Mouse (Mus musculus) CH12.LX (cell line): ENCODE results near the gene Fgfr2. TPM values are rescaled to one million over a fixed set of nuclear protein-coding genes. Genes with fewer than 3 reads are reported as not detected.

ENCODE experiments used
- DNase-seq: peaks from one replicate; pipeline ENCODE4 v3.0.0-alpha.2; 2013; ENCODE audit errors: extremely low read depth
- H3K27ac ChIP-seq: 2 replicates; pipeline ENCODE4 v1.5.1; 2012; ENCODE audit warnings: low read depth, mild to moderate bottlenecking, control low read depth, moderate library complexity; ENCODE audit not compliant: insufficient read depth
- H3K27me3 ChIP-seq: replicated peaks from 2 replicates; pipeline ENCODE3; 2012; ENCODE audit warnings: inconsistent platforms
- H3K36me3 ChIP-seq, 2 experiments: replicated peaks in 1 of 2; 2 replicates each; pipeline versions ENCODE3 to v1.6.1; 2012; ENCODE audit warnings: inconsistent platforms in 1 of 2, low read length in 1 of 2, mild to moderate bottlenecking in 1 of 2, mixed read lengths in 1 of 2, moderate library complexity in 1 of 2; ENCODE audit not compliant: control insufficient read depth in 1 of 2, insufficient read depth in 1 of 2
- H3K4me1 ChIP-seq, 2 experiments: 2 replicates each; pipeline ENCODE4 v1.6.1; 2012; ENCODE audit warnings: inconsistent platforms in 1 of 2, moderate library complexity in 1 of 2; ENCODE audit not compliant: insufficient read depth in 2 of 2, control insufficient read depth in 1 of 2
- H3K4me2 ChIP-seq: 2 replicates; pipeline ENCODE4 v1.6.1; 2012; ENCODE audit warnings: low read depth, mild to moderate bottlenecking, control low read depth; ENCODE audit not compliant: poor library complexity, insufficient read depth, severe bottlenecking
- H3K4me3 ChIP-seq, 3 experiments: fragments of 150-350 bp in 1 of 3; sonication (generic) in 1 of 3; replicated peaks in 1 of 3; 2 replicates each; pipeline versions ENCODE3 to v1.5.1; 2011 to 2012; ENCODE audit warnings: low read depth in 2 of 3, low read length in 2 of 3, mild to moderate bottlenecking in 2 of 3, moderate library complexity in 2 of 3, control low read depth in 1 of 3, improper control_type of control experiment in 1 of 3, inconsistent platforms in 1 of 3, mixed read lengths in 1 of 3; ENCODE audit not compliant: poor library complexity in 1 of 3
- H3K79me2 ChIP-seq: replicated peaks from 2 replicates; pipeline ENCODE4 v1.6.1; 2012; ENCODE audit warnings: mild to moderate bottlenecking, moderate library complexity; ENCODE audit not compliant: control insufficient read depth, poor library complexity, insufficient read depth, severe bottlenecking; ENCODE audit errors: extremely low read depth
- H3K9ac ChIP-seq: 2 replicates; pipeline ENCODE4 v1.6.1; 2012; ENCODE audit warnings: low read depth, mild to moderate bottlenecking, control low read depth, moderate library complexity; ENCODE audit not compliant: insufficient read depth
- H3K9me3 ChIP-seq: replicated peaks from 2 replicates; pipeline ENCODE3; 2012; ENCODE audit warnings: low read length, inconsistent platforms, mixed read lengths
- ELF1 ChIP-seq: IDR thresholded peaks from 2 replicates; pipeline ENCODE4 v1.6.1; 2014; ENCODE audit warnings: low read depth, mild to moderate bottlenecking, inconsistent platforms, low read length, improper control_type of control experiment
- IRF4 ChIP-seq: IDR thresholded peaks from 2 replicates; pipeline ENCODE4 v1.6.1; 2014; ENCODE audit warnings: low read depth, mild to moderate bottlenecking, inconsistent platforms, low read length, improper control_type of control experiment
- JUN ChIP-seq: IDR thresholded peaks from 2 replicates; pipeline ENCODE4 v1.6.1; 2011; ENCODE audit warnings: low read depth, mild to moderate bottlenecking, low read length, improper control_type of control experiment, moderate library complexity; ENCODE audit not compliant: insufficient read depth
- JUND ChIP-seq: conservative IDR thresholded peaks from 2 replicates; pipeline ENCODE4 v1.6.1; 2011; ENCODE audit warnings: low read depth, low read length, improper control_type of control experiment
- KAT2A ChIP-seq: IDR thresholded peaks from 2 replicates; pipeline ENCODE4 v1.6.1; 2012; ENCODE audit warnings: low read length, improper control_type of control experiment, inconsistent platforms; ENCODE audit not compliant: insufficient replicate concordance
- MAX ChIP-seq: IDR thresholded peaks from 2 replicates; pipeline ENCODE4 v1.6.1; 2011; ENCODE audit warnings: low read length, improper control_type of control experiment
- MEF2A ChIP-seq: IDR thresholded peaks from 2 replicates; pipeline ENCODE4 v1.6.1; 2014; ENCODE audit warnings: low read depth, mild to moderate bottlenecking, inconsistent platforms, low read length, improper control_type of control experiment, borderline replicate concordance
- MXI1 ChIP-seq: IDR thresholded peaks from 2 replicates; pipeline ENCODE4 v1.6.1; 2011; ENCODE audit warnings: mild to moderate bottlenecking, low read depth, low read length, improper control_type of control experiment
- MYC ChIP-seq: IDR thresholded peaks from 2 replicates; pipeline ENCODE4 v1.6.1; 2011; ENCODE audit warnings: low read depth, mild to moderate bottlenecking, improper control_type of control experiment, low read length
- PAX5 ChIP-seq: IDR thresholded peaks from 2 replicates; pipeline ENCODE4 v1.6.1; 2012; ENCODE audit warnings: low read length, inconsistent platforms, mixed read lengths
- RCOR1 ChIP-seq: conservative IDR thresholded peaks from 2 replicates; pipeline ENCODE4 v1.6.1; 2012; ENCODE audit warnings: low read depth, mild to moderate bottlenecking, inconsistent platforms, low read length, improper control_type of control experiment
- SIN3A ChIP-seq: IDR thresholded peaks from 2 replicates; pipeline ENCODE4 v1.6.1; 2012; ENCODE audit warnings: low read length, improper control_type of control experiment, inconsistent platforms
- TBP ChIP-seq: conservative IDR thresholded peaks from 2 replicates; pipeline ENCODE4 v1.6.1; 2011; ENCODE audit warnings: low read depth, low read length, improper control_type of control experiment
- TCF12 ChIP-seq: IDR thresholded peaks from 2 replicates; pipeline ENCODE4 v1.6.1; 2014; ENCODE audit warnings: low read depth, mild to moderate bottlenecking, inconsistent platforms, low read length, improper control_type of control experiment
- UBTF ChIP-seq: IDR thresholded peaks from 2 replicates; pipeline ENCODE4 v1.6.1; 2012; ENCODE audit warnings: low read depth, mild to moderate bottlenecking, inconsistent platforms, low read length, improper control_type of control experiment, moderate library complexity
- USF1 ChIP-seq: IDR thresholded peaks from 2 replicates; pipeline ENCODE4 v1.6.1; 2014; ENCODE audit warnings: low read depth, mild to moderate bottlenecking, inconsistent platforms, low read length, improper control_type of control experiment
- USF2 ChIP-seq: conservative IDR thresholded peaks from 2 replicates; pipeline ENCODE4 v1.6.1; 2011; ENCODE audit warnings: low read depth, low read length, improper control_type of control experiment
- ZC3H11A ChIP-seq: IDR thresholded peaks from 2 replicates; pipeline ENCODE4 v1.6.1; 2012; ENCODE audit warnings: low read depth, mild to moderate bottlenecking, inconsistent platforms, low read length, improper control_type of control experiment
- ZMIZ1 ChIP-seq: IDR thresholded peaks from 2 replicates; pipeline ENCODE4 v1.6.1; 2012; ENCODE audit warnings: low read depth, mild to moderate bottlenecking, inconsistent platforms, low read length, improper control_type of control experiment
- dilution Hi-C: fragments of 300-500 bp; cut with MboI; formaldehyde crosslinking; loops from 2 replicates; pipeline ENCODE4 v1.14.3; 2020; ENCODE audit warnings: low sequenced_read_pairs; ENCODE audit not compliant: extremely low pct_unique_long_range_greater_than_20kb, extremely low pct_ligation_motif_present
- in situ Hi-C: fragments of 300-500 bp; cut with MboI; formaldehyde crosslinking; loops from 3 replicates; pipeline ENCODE4 v1.14.3; 2019; ENCODE audit warnings: low sequenced_read_pairs, low pct_ligation_motif_present, low pct_unique_long_range_greater_than_20kb, mixed read lengths
- polyA plus RNA-seq: library from polyadenylated mRNA; unstranded; fragments of >175 nt; gene quantifications from 2 replicates; pipeline ENCODE4 v1.2.1, GENCODE M21; 2012; ENCODE audit warnings: low read depth; ENCODE audit not compliant: insufficient read length
- total RNA-seq, 2 experiments: library from RNA; depleted of rRNA; stranded (reverse); fragments of 300-350 nt in 1 of 2; fragments of >200 nt in 1 of 2; gene quantifications; 2 replicates each; pipeline ENCODE4 v1.2.3; 2012 to 2014

Gene Fgfr2
- total and polyA plus RNA-seq, 3 experiments: not detected

DNA sequence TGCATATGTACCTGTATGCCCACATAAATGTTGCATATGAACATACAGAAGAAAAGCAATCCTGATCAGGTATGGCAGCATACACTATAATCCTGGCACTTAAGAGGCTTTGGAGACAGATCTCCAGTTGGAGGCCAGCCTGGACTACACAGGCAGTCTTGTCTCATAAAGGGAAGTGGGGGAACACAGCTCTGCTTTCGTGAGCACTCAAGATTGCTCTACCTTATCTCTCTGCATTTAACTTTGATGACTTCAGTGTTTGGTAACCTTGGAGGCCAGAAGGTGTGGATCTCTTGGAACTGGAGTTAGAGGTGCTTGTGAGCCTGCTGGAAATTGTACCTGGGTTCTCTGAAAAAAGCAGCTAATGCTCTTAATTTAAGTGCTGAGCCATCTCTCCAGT is 242.9 kb downstream of the Fgfr2 start:
- no peaks in the 10 kb centered on the region for H3K4me1 ChIP-seq
- H3K9ac ChIP-seq: no peak overlapping the region
- no peaks in the 10 kb centered on the region for H3K9me3 ChIP-seq
- H3K4me3 ChIP-seq: no peak overlapping the region
- no peak overlapping the region for H3K27ac ChIP-seq
- no peaks in the 10 kb centered on the region for H3K79me2 ChIP-seq
- no peak for DNase-seq
- in situ Hi-C loops (no loop called here), dilution Hi-C loops (no loop called here)
- H3K36me3 ChIP-seq: peaks cover 85 to 96% of the 10 kb centered on the region in 2 experiments
- no peaks in the 10 kb centered on the region for H3K27me3 ChIP-seq
- TF ChIP-seq KAT2A (no peak), PAX5 (no peak), RCOR1 (no peak), USF2 (no peak), JUND (no peak), MXI1 (no peak), ZMIZ1 (no peak), SIN3A (no peak), UBTF (no peak), TBP (no peak)
- H3K4me2 ChIP-seq: no peak overlapping the region

DNA sequence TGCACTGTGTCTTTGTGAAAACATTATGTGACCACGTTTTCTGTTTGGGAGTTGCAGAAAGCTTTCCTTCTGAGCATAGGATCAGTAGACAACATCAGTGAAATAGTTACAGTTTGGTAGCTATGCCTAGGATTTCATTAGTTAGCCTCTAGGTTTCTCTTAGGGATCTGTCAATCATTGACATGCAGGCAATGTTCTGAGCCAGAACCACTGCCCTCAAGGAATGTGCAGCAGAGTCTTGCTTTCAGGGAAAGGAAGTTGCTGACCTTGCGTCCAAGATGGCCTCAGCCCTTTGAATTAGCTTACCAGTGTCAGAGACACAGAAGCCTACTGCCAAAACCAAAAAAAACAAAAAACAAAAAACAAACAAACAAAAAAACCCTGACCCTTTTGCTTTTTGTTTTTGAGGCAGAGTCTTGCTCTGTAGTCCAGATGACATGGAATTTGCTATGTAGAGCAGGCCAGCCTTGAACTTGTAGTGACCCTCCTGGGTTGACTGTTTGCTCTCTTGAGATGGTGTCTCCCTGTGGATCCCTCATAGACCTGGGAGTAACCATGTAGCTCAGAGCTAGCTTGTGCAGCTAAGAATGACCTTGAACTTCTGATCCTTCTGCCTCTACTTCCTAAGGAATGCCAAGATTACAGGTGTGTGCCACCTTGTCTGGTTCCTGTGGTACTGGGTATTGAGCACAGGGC is 247.6 kb downstream of the Fgfr2 start:
- peaks cover 80 to 91% of the 10 kb centered on the region in 2 experiments for H3K36me3 ChIP-seq
- H3K79me2 ChIP-seq: no peaks in the 10 kb centered on the region
- TF ChIP-seq SIN3A (no peak), MYC (no peak), USF2 (no peak), ZC3H11A (no peak), KAT2A (no peak)
- TF ChIP-seq, all 38 proteins: peak for 0
- H3K4me2 ChIP-seq: no peak overlapping the region
- H3K9ac ChIP-seq: no peak overlapping the region
- H3K9me3 ChIP-seq: no peaks in the 10 kb centered on the region
- no peak overlapping the region for H3K27ac ChIP-seq
- no peaks in the 10 kb centered on the region for H3K27me3 ChIP-seq
- no peak overlapping the region for H3K4me3 ChIP-seq
- in situ Hi-C loops: no loop called here
- no peaks in the 10 kb centered on the region; a peak in 1 of 4 replicates for H3K4me1 ChIP-seq
- DNase-seq: no peak
- dilution Hi-C loops: no loop called here

DNA sequence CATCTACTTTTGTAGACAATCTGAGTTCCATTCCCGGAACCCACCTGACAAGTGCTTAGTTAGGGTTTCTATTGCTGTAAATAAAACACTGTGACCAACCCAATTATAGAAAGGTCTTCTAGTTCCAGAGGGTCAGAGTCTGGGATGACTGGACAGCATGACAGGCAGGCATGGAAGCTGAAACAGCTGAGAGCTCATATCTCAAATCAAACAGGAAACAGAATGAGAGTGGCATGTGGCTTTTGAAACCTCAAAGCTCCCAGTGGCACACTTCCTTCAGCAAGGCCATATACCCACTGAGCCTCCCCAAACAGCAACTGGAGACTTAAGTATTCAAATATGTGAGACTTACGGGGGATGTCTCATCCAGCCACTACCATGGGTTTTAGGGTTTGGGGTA is 250.1 kb downstream of the Fgfr2 start:
- peaks cover 78 to 91% of the 10 kb centered on the region in 2 experiments for H3K36me3 ChIP-seq
- DNase-seq: no peak

More for the DNA sequence above, 250.1 kb downstream of the Fgfr2 start:
- no peak overlapping the region for H3K4me2 ChIP-seq
- H3K9ac ChIP-seq: no peak overlapping the region
- no peak overlapping the region for H3K27ac ChIP-seq
- no peaks in the 10 kb centered on the region for H3K79me2 ChIP-seq
- TF ChIP-seq MXI1 (no peak), USF1 (no peak), JUN (no peak), TCF12 (no peak), ELF1 (no peak), MEF2A (no peak), IRF4 (no peak), MAX (no peak), UBTF (no peak), SIN3A (no peak), JUND (no peak), ZC3H11A (no peak)
- in situ Hi-C loops: no loop called here
- no peaks in the 10 kb centered on the region; a peak in 1 of 4 replicates for H3K4me1 ChIP-seq
- no peaks in the 10 kb centered on the region for H3K27me3 ChIP-seq
- no peaks in the 10 kb centered on the region for H3K9me3 ChIP-seq
- dilution Hi-C loops: no loop called here
- H3K4me3 ChIP-seq: no peak overlapping the region
